Mouse (Mus musculus) hindbrain, embryonic 12.5 days (tissue): ENCODE results near the gene Stk24. TPM values are rescaled to one million over a fixed set of nuclear protein-coding genes. Genes with fewer than 3 reads are reported as not detected.

Source experiments
- ATAC-seq: fragments of 200-750 bp; cut with Nextera tagmentation; 2 replicates; pipeline ENCODE4 v1.8.0; 2017; ENCODE audit warnings: moderate TSS enrichment; ENCODE audit not compliant: low FRiP score
- H3K27ac ChIP-seq: fragments of 300-500 bp; sonication (generic); 2 replicates; pipeline ENCODE4 v1.5.1; 2016; ENCODE audit warnings: mild to moderate bottlenecking
- H3K27me3 ChIP-seq: fragments of 300-500 bp; sonication (generic); 2 replicates; pipeline ENCODE4 v1.6.1; 2016; ENCODE audit warnings: mild to moderate bottlenecking
- H3K36me3 ChIP-seq: fragments of 300-500 bp; sonication (generic); 2 replicates; pipeline ENCODE4 v1.6.1; 2016; ENCODE audit warnings: mild to moderate bottlenecking
- H3K4me1 ChIP-seq: fragments of 300-500 bp; sonication (generic); 2 replicates; pipeline ENCODE4 v1.6.1; 2016
- H3K4me2 ChIP-seq: fragments of 300-500 bp; sonication (generic); replicated peaks from 2 replicates; pipeline ENCODE4 v1.6.1; 2016; ENCODE audit warnings: mild to moderate bottlenecking
- H3K4me3 ChIP-seq: fragments of 300-500 bp; sonication (generic); 2 replicates; pipeline ENCODE4 v1.5.1; 2016; ENCODE audit warnings: mild to moderate bottlenecking
- H3K9ac ChIP-seq: fragments of 300-500 bp; sonication (generic); 2 replicates; pipeline ENCODE4 v1.6.1; 2016; ENCODE audit warnings: mild to moderate bottlenecking, moderate library complexity
- H3K9me3 ChIP-seq: fragments of 300-500 bp; sonication (generic); replicated peaks from 2 replicates; pipeline ENCODE4 v1.6.1; 2016; ENCODE audit warnings: mild to moderate bottlenecking
- WGBS: fragments of 180-500 bp; shearing (Covaris S2); methylation state at CpG from one replicate; pipeline ENCODE4 v1.1.7; 2016; 5-methylcytosine and 5-hydroxymethylcytosine counted together
- polyA plus RNA-seq: library from polyadenylated mRNA; unstranded; fragments of >200 nt; fragmentation: Nextera tagmentation; extraction: Ambion mirVana; gene quantifications from 2 replicates; pipeline ENCODE4 v1.2.1, GENCODE M21; 2016

Gene Stk24
- polyA plus RNA-seq, 1 experiment from 2014 or later = 38.4 TPM

GRCm38 (mm10) chr14:121246048-121246731 lies 133.6 kb downstream of the Stk24 start:
- no peak for ATAC-seq
- Histone ChIP-seq H3K4me3 (no peak overlapping the region), H3K4me2 (no peak overlapping the region), H3K9ac (no peak overlapping the region), H3K9me3 (no peaks in the 10 kb centered on the region), H3K27me3 (no peaks in the 10 kb centered on the region), H3K4me1 (peaks cover 22% of the 10 kb centered on the region), H3K36me3 (peaks cover 37% of the 10 kb centered on the region), H3K27ac (no peak overlapping the region)
- 78% methylated on average over 14 of the region's 14 CpGs for WGBS

- peaks cover 17% of the 10 kb centered on the region for H3K4me1 ChIP-seq
- 95% methylated on average over 15 of the region's 15 CpGs for WGBS
- no peaks in the 10 kb centered on the region for H3K27me3 ChIP-seq
- no peaks in the 10 kb centered on the region for H3K9me3 ChIP-seq
- H3K4me2 ChIP-seq = no peak overlapping the region
- H3K9ac ChIP-seq = no peak overlapping the region
- no peak overlapping the region for H3K27ac ChIP-seq
- no peak for ATAC-seq
- H3K36me3 ChIP-seq = peaks cover 43% of the 10 kb centered on the region
- H3K4me3 ChIP-seq = no peak overlapping the region
Observed at GRCm38 (mm10) chr14:121244104-121244503, 135.7 kb downstream of the Stk24 start.

GRCm38 (mm10) chr14:121239386-121239785 lies 140.4 kb downstream of the Stk24 start:
- ATAC-seq = no peak
- Histone ChIP-seq H3K36me3 (peaks cover 46% of the 10 kb centered on the region), H3K4me3 (no peak overlapping the region), H3K4me1 (peaks cover 15% of the 10 kb centered on the region; the same call in 1 of the 2 replicates), H3K27me3 (no peaks in the 10 kb centered on the region), H3K4me2 (no peak overlapping the region), H3K27ac (no peak overlapping the region), H3K9me3 (no peaks in the 10 kb centered on the region), H3K9ac (no peak overlapping the region)
- 82% methylated on average over 8 of the region's 8 CpGs for WGBS

- Histone ChIP-seq H3K4me1 (peaks cover 15% of the 10 kb centered on the region; the same call in 1 of the 2 replicates), H3K9me3 (no peaks in the 10 kb centered on the region), H3K4me3 (no peak overlapping the region), H3K9ac (no peak overlapping the region), H3K36me3 (peaks cover 44% of the 10 kb centered on the region), H3K4me2 (no peak overlapping the region), H3K27ac (no peak overlapping the region), H3K27me3 (no peaks in the 10 kb centered on the region)
- WGBS = 95% methylated on average over 10 of the region's 10 CpGs
- no peak for ATAC-seq
Observed at GRCm38 (mm10) chr14:121238727-121239126, 141.1 kb downstream of the Stk24 start.

DNA sequence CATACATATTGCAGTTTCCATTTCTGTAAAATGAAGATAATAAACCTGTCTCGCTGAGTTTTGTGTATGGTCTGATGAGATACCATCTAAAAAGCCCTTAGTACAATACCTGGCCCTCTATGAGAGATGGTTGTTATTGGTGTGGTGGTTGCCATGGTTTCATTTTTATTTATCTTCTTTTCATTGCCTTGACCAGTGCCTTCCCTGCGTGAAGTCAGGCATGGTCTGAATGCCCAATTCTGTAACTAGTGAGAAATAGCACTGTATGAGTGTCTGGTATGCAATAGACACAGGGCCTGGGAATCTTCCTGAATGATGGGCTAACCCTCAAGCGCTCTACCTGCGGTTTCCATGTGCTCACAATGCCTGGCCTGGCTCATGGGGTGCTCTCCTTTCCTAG lies 143.1 kb downstream of the Stk24 start:
- H3K36me3 ChIP-seq = peaks cover 43% of the 10 kb centered on the region

More for the DNA sequence above, 143.1 kb downstream of the Stk24 start:
- Histone ChIP-seq H3K4me2 (no peak overlapping the region), H3K4me3 (no peak overlapping the region), H3K27ac (no peak overlapping the region), H3K9ac (no peak overlapping the region), H3K27me3 (no peaks in the 10 kb centered on the region), H3K4me1 (peaks cover 15% of the 10 kb centered on the region; the same call in 1 of the 2 replicates), H3K9me3 (no peaks in the 10 kb centered on the region)
- ATAC-seq = no peak
- WGBS = 75% methylated on average over 4 of the region's 4 CpGs

Other genes starting within 250 kb of the Stk24 start
- gene Slc15a1, start 125.2 kb upstream of the Stk24 start, polyA plus RNA-seq = 0.14 and 0.49 TPM in 2 replicates